Mouse (Mus musculus) liver, adult 2 months (tissue): Measurements from ENCODE around the gene Nmu.

ENCODE experiments used
- CTCF ChIP-seq: fragments of 200-500 bp; IDR thresholded peaks from 2 replicates; pipeline ENCODE4 v1.5.1; 2011; ENCODE audit warnings: low read depth, low read length, control low read depth
- POLR2A ChIP-seq: fragments of 200-500 bp; IDR thresholded peaks from 2 replicates; pipeline ENCODE4 v1.6.1; 2011; ENCODE audit warnings: low read length, control low read depth; ENCODE audit not compliant: insufficient read depth; ENCODE audit errors: extremely low read depth

- no peak for TF ChIP-seq POLR2A
- TF ChIP-seq CTCF, result no peak
These were observed 30.8 kb upstream of the Nmu start for GRCm38 (mm10) chr5:76394382-76394781.
